Mouse (Mus musculus): ENCODE data around the gene Traf3ip3. TPM values are rescaled to one million over a fixed set of nuclear protein-coding genes. Genes with fewer than 3 reads are reported as not detected.
A peak's percentile ranks its signal among the peaks of the same experiment; 100 is the strongest.

The Traf3ip3 gene
- total and polyA plus RNA-seq, 3 experiments, result 60.9 to 72.9 (median 68.8) TPM

- no peak for TF ChIP-seq RAD21 (IDR thresholded peaks at IDR 0.05; ENCODE audit: low read depth, low read length)
- no peak for TF ChIP-seq GABPA (IDR thresholded peaks at IDR 0.05; ENCODE audit: insufficient replicate concordance, low read depth, low read length)
- no peak for TF ChIP-seq ZNF384 (IDR thresholded peaks at IDR 0.05; ENCODE audit: low read depth, low read length)
- TF ChIP-seq KAT2A (IDR thresholded peaks at IDR 0.05; ENCODE audit: insufficient replicate concordance, low read length), result no peak
- TF ChIP-seq RCOR1 (conservative IDR thresholded peaks at IDR 0.05; ENCODE audit: low read depth, low read length), result no peak
- TF ChIP-seq ELF1 (IDR thresholded peaks at IDR 0.05; ENCODE audit: low read depth, low read length), result peak; percentile 79
- TF ChIP-seq MAFK (IDR thresholded peaks at IDR 0.05; ENCODE audit: insufficient replicate concordance, low read length), result no peak
- peak; percentile 69 for TF ChIP-seq POLR2A (IDR thresholded peaks at IDR 0.05; ENCODE audit: low read depth, low read length)
- 0 out of 2 replicates have a peak, but pooled peaks have one; percentile 38 for TF ChIP-seq HCFC1 (IDR thresholded peaks at IDR 0.05; ENCODE audit: low read depth, low read length)
- no peak for TF ChIP-seq EP300 (IDR thresholded peaks at IDR 0.05; ENCODE audit: low read length)
- TF ChIP-seq TCF12 (IDR thresholded peaks at IDR 0.05; ENCODE audit: low read depth, low read length), result 0 out of 2 replicates have a peak, but pooled peaks have one; percentile 17
- no peak for TF ChIP-seq MAX (IDR thresholded peaks at IDR 0.05; ENCODE audit: low read length)
- peak; percentile 82; the same call in 1 of the 2 replicates for TF ChIP-seq CHD2 (IDR thresholded peaks at IDR 0.05; ENCODE audit: low read length)
- TF ChIP-seq NELFE (IDR thresholded peaks at IDR 0.05; ENCODE audit: low read depth, low read length), result 0 out of 2 replicates have a peak, but pooled peaks have one; percentile 39
- no peak for TF ChIP-seq MXI1 (IDR thresholded peaks at IDR 0.05; ENCODE audit: low read depth, low read length)
- TF ChIP-seq TBP (conservative IDR thresholded peaks at IDR 0.05; ENCODE audit: low read depth, low read length), result 0 out of 2 replicates have a peak, but pooled peaks have one; percentile 36
- TF ChIP-seq SMC3 (IDR thresholded peaks at IDR 0.05; ENCODE audit: low read depth, low read length), result no peak
- TF ChIP-seq ZMIZ1 (IDR thresholded peaks at IDR 0.05; ENCODE audit: low read depth, low read length), result no peak
These were observed 41.0 kb downstream of the Traf3ip3 start for GRCm38 (mm10) chr1:193160317-193161032.

GRCm38 (mm10) chr1:193159613-193160012 is 41.9 kb downstream of the Traf3ip3 start:
- dilution Hi-C loops (cut with MboI; ENCODE audit: extremely low pct_ligation_motif_present, extremely low pct_unique_long_range_greater_than_20kb, low sequenced_read_pairs), result no loop called here
- H3K9me3 ChIP-seq (replicated peaks; ENCODE audit: low read length), result no peaks in the 10 kb centered on the region
- H3K9ac ChIP-seq (ENCODE audit: insufficient read depth, low read depth), result peak overlapping the region; percentile 68
- in situ Hi-C loops (cut with MboI; ENCODE audit: low pct_ligation_motif_present, low pct_unique_long_range_greater_than_20kb, low sequenced_read_pairs), result no loop called here
- H3K4me2 ChIP-seq (ENCODE audit: insufficient read depth, low read depth, poor library complexity, severe bottlenecking), result peak overlapping the region; percentile 64; the same call in 1 of the 2 replicates
- no peaks in the 10 kb centered on the region for H3K36me3 ChIP-seq (replicated peaks in 1 of 2; ENCODE audit: control insufficient read depth in 1 of 2, insufficient read depth in 1 of 2, low read length in 1 of 2)
- TF ChIP-seq ZKSCAN1 (IDR thresholded peaks at IDR 0.05; ENCODE audit: borderline replicate concordance, low read depth, low read length), result no peak
- no peak for TF ChIP-seq UBTF (IDR thresholded peaks at IDR 0.05; ENCODE audit: low read depth, low read length)
- TF ChIP-seq PAX5 (IDR thresholded peaks at IDR 0.05; ENCODE audit: low read length), result no peak
- TF ChIP-seq CHD2 (IDR thresholded peaks at IDR 0.05; ENCODE audit: low read length), result no peak
- TF ChIP-seq ELF1 (IDR thresholded peaks at IDR 0.05; ENCODE audit: low read depth, low read length), result no peak
- TF ChIP-seq MXI1 (IDR thresholded peaks at IDR 0.05; ENCODE audit: low read depth, low read length), result no peak
- TF ChIP-seq E2F4 (IDR thresholded peaks at IDR 0.05; ENCODE audit: insufficient replicate concordance, low read depth, low read length), result no peak
- no peak for TF ChIP-seq CTCF (conservative IDR thresholded peaks at IDR 0.05 in 1 of 2, IDR thresholded peaks at IDR 0.05 in 1 of 2; ENCODE audit: low read depth in 2 of 2, low read length in 2 of 2)
- TF ChIP-seq ZC3H11A (IDR thresholded peaks at IDR 0.05; ENCODE audit: low read depth, low read length), result no peak
- no peak for TF ChIP-seq TBP (conservative IDR thresholded peaks at IDR 0.05; ENCODE audit: low read depth, low read length)
- no peak for TF ChIP-seq MAZ (IDR thresholded peaks at IDR 0.05; ENCODE audit: low read depth, low read length)
- no peak for TF ChIP-seq MAX (IDR thresholded peaks at IDR 0.05; ENCODE audit: low read length)
- TF ChIP-seq HCFC1 (IDR thresholded peaks at IDR 0.05; ENCODE audit: low read depth, low read length), result no peak
- H3K27ac ChIP-seq (ENCODE audit: insufficient read depth, low read depth), result no peak overlapping the region
- H3K4me3 ChIP-seq (replicated peaks in 1 of 3; ENCODE audit: low read depth in 2 of 3, low read length in 2 of 3, poor library complexity in 1 of 3), result no peak overlapping the region
- H3K79me2 ChIP-seq (replicated peaks; ENCODE audit: control insufficient read depth, extremely low read depth, insufficient read depth, poor library complexity, severe bottlenecking), result no peaks in the 10 kb centered on the region
- peaks cover 17 to 33% of the 10 kb centered on the region in 2 experiments for H3K4me1 ChIP-seq (ENCODE audit: control insufficient read depth in 1 of 2, insufficient read depth in 2 of 2)
- H3K27me3 ChIP-seq (replicated peaks), result peaks cover 2% of the 10 kb centered on the region
- no peak for DNase-seq (ENCODE audit: extremely low read depth)

More at GRCm38 (mm10) chr1:193160317-193161032, 41.0 kb downstream of the Traf3ip3 start:
- Histone ChIP-seq H3K4me1 (ENCODE audit: control insufficient read depth in 1 of 2, insufficient read depth in 2 of 2) (peaks cover 14 to 26% of the 10 kb centered on the region in 2 experiments), H3K9ac (ENCODE audit: insufficient read depth, low read depth) (peak overlapping the region; percentile 68), H3K4me3 (replicated peaks in 1 of 3; ENCODE audit: low read depth in 2 of 3, low read length in 2 of 3, poor library complexity in 1 of 3) (peak overlapping the region; percentile 10 to 23 (median 21)), H3K27me3 (replicated peaks) (no peaks in the 10 kb centered on the region), H3K27ac (ENCODE audit: insufficient read depth, low read depth) (peak overlapping the region; percentile 8; the same call in 1 of the 2 replicates), H3K9me3 (replicated peaks; ENCODE audit: low read length) (no peaks in the 10 kb centered on the region), H3K79me2 (replicated peaks; ENCODE audit: control insufficient read depth, extremely low read depth, insufficient read depth, poor library complexity, severe bottlenecking) (no peaks in the 10 kb centered on the region), H3K4me2 (ENCODE audit: insufficient read depth, low read depth, poor library complexity, severe bottlenecking) (peak overlapping the region; percentile 64), H3K36me3 (replicated peaks in 1 of 2; ENCODE audit: control insufficient read depth in 1 of 2, insufficient read depth in 1 of 2, low read length in 1 of 2) (no peaks in the 10 kb centered on the region)
- DNase-seq (ENCODE audit: extremely low read depth), result peak; percentile 90
- dilution Hi-C loops (cut with MboI; ENCODE audit: extremely low pct_ligation_motif_present, extremely low pct_unique_long_range_greater_than_20kb, low sequenced_read_pairs) (no loop called here), in situ Hi-C loops (cut with MboI; ENCODE audit: low pct_ligation_motif_present, low pct_unique_long_range_greater_than_20kb, low sequenced_read_pairs) (no loop called here)
